Mouse (Mus musculus) forebrain, embryonic 15.5 days (tissue): ENCODE measurements around the gene Pdlim1. TPM values are rescaled to one million over a fixed set of nuclear protein-coding genes. Genes with fewer than 3 reads are reported as not detected.
"Not testable (repeated sequence)": the region's sequence is repeated elsewhere in the genome, so short reads cannot be mapped to it uniquely, and the experiment has no call there.

Experiments
- ATAC-seq: fragments of 200-750 bp; cut with Nextera tagmentation; replicated peaks from 2 replicates; pipeline ENCODE4 v1.8.0; 2017; ENCODE audit warnings: mild to moderate bottlenecking, moderate TSS enrichment, moderate library complexity
- H3K27ac ChIP-seq: fragments of 300-500 bp; sonication (generic); replicated peaks from 2 replicates; pipeline ENCODE4 v1.5.1; 2015; ENCODE audit warnings: mild to moderate bottlenecking, inconsistent platforms
- H3K27me3 ChIP-seq: fragments of 300-500 bp; sonication (generic); 2 replicates; pipeline ENCODE4 v1.6.1; 2015; ENCODE audit warnings: inconsistent platforms
- H3K36me3 ChIP-seq: fragments of 300-500 bp; sonication (generic); 2 replicates; pipeline ENCODE4 v1.6.1; 2015; ENCODE audit warnings: mild to moderate bottlenecking, inconsistent platforms
- H3K4me1 ChIP-seq: fragments of 300-500 bp; sonication (generic); 2 replicates; pipeline ENCODE4 v1.6.1; 2015; ENCODE audit warnings: inconsistent platforms
- H3K4me2 ChIP-seq: fragments of 300-500 bp; sonication (generic); replicated peaks from 2 replicates; pipeline ENCODE4 v1.6.1; 2015; ENCODE audit warnings: mild to moderate bottlenecking, inconsistent platforms
- H3K4me3 ChIP-seq: fragments of 300-500 bp; sonication (generic); 2 replicates; pipeline ENCODE4 v1.5.1; 2015; ENCODE audit warnings: mild to moderate bottlenecking, inconsistent platforms
- H3K9ac ChIP-seq: fragments of 300-500 bp; sonication (generic); replicated peaks from 2 replicates; pipeline ENCODE4 v1.6.1; 2015; ENCODE audit warnings: mild to moderate bottlenecking, inconsistent platforms
- H3K9me3 ChIP-seq: fragments of 300-500 bp; sonication (generic); 2 replicates; pipeline ENCODE4 v1.6.1; 2016; ENCODE audit warnings: inconsistent platforms
- WGBS: fragments of 180-500 bp; shearing (Covaris S2); methylation state at CpG from one replicate; pipeline ENCODE4 v1.1.7; 2015; ENCODE audit warnings: mixed read lengths; 5-methylcytosine and 5-hydroxymethylcytosine counted together
- polyA plus RNA-seq: library from polyadenylated mRNA; unstranded; fragments of >200 nt; fragmentation: Nextera tagmentation; extraction: Ambion mirVana; gene quantifications from 2 replicates; pipeline ENCODE4 v1.2.1, GENCODE M21; 2015

Pdlim1 gene
- polyA plus RNA-seq, 1 experiment from 2014 or later: 16.8 TPM

DNA sequence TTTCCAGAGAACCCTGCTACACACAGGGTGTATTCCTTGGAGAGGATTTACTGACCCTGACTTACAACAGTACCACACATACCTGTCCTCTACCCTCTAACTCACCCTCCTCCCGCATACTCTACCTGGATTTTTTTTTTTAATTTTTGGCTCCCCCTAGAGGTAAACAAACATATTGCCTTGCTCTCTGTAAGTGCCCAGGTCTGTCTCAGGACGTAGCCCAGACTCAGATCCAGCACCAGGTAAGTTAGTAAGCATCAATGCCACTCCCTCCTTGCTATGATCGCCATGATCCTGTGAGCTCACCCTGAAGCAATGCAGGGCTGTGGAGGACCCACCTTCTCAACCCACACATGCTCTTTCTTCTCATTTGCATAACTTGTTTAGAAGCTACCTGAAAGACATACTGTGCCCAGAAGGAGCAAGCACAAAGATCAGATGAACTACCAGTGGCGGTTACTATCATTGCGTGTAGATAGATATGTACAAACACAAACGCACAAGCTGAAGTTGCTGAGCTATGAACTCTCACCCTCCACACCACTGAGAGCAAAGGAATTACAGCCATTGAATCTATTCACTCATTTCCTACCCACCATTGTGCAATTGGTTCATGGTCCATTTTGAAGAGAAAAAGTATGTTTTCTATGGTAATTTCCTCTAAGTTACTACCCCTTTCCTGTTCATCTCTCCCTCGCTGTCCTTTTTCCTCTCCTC, 39.7 kb downstream of the Pdlim1 start:
- H3K27me3 ChIP-seq: no peaks in the 10 kb centered on the region
- H3K4me1 ChIP-seq: no peaks in the 10 kb centered on the region
- no peak for ATAC-seq
- WGBS: 76% methylated on average over 7 of the region's 7 CpGs
- no peak overlapping the region for H3K27ac ChIP-seq
- H3K9me3 ChIP-seq: no peaks in the 10 kb centered on the region
- no peaks in the 10 kb centered on the region for H3K36me3 ChIP-seq
- H3K4me3 ChIP-seq: no peak overlapping the region
- H3K9ac ChIP-seq: no peak overlapping the region
- H3K4me2 ChIP-seq: no peak overlapping the region

DNA sequence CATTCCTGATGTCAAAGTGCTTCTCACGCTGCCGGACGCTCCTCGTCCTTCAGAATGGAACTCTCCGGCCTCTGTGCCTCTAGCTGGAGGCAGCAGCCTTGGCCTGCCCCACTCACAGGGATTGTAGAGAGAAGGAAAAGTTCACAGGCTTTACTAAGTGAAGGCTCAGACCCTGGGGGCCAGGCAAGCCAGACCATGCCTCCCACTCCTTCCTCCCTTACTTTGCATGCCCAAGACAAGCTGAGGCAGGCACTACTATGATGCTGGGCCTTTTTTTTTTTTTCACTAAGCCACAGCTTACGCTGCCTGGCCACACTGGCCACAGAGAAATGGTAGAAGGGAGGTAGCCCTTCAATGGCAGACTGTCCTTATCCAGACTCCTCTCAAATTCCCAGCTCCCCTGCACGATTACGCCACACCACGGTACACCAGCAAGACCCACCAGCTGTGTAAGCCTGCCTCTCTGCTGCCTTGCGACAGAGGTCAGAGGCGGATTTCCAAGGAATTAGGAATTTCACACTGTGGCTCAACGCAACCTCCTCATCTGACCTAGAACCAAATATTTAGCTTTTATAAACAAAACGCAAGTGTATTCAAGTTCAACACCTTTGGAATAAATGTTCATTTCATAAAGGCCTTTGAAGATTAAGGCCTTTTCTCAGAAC, 40.4 kb downstream of the Pdlim1 start:
- Histone ChIP-seq H3K27ac (no peak overlapping the region), H3K4me1 (no peaks in the 10 kb centered on the region), H3K9ac (no peak overlapping the region), H3K27me3 (no peaks in the 10 kb centered on the region), H3K4me2 (no peak overlapping the region), H3K36me3 (no peaks in the 10 kb centered on the region), H3K4me3 (no peak overlapping the region), H3K9me3 (no peaks in the 10 kb centered on the region)
- ATAC-seq: no peak
- WGBS: 86% methylated on average over 13 of the region's 13 CpGs

DNA sequence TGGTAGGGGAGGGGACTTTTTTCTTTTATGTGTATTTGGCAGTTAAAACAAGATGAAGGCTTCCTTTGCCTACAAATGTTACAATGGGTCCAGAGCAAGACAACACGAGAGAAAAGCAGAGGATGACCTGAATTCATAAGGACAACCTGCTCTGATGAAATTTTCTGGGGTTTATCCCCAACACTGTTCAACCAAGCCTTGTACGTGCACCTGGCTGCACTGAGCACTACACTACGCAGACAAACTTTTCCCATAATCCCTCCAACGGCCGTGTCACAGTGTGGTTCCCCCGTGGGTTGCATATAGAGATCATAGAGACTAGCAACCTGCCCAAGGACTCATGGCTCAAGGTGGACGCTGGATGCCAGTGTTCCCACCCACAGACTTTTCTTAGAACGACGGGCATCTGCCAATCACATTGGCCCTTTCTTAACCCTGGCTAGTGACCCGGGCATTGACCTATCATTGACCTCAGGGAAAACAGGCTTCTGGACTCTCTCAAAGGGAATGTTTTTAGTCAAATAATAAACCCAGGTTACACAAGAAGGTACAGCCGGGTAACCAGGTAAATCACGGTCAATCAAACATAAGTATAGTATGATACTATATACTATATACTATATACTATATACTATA, 45.0 kb downstream of the Pdlim1 start:
- no peak overlapping the region for H3K4me2 ChIP-seq
- H3K4me3 ChIP-seq: no peak overlapping the region
- H3K27me3 ChIP-seq: no peaks in the 10 kb centered on the region
- no peak overlapping the region for H3K9ac ChIP-seq
- no peak overlapping the region for H3K27ac ChIP-seq
- 88% methylated on average over 12 of the region's 12 CpGs for WGBS
- H3K4me1 ChIP-seq: no peaks in the 10 kb centered on the region
- no peaks in the 10 kb centered on the region for H3K36me3 ChIP-seq
- no peak for ATAC-seq
- H3K9me3 ChIP-seq: no peaks in the 10 kb centered on the region

DNA sequence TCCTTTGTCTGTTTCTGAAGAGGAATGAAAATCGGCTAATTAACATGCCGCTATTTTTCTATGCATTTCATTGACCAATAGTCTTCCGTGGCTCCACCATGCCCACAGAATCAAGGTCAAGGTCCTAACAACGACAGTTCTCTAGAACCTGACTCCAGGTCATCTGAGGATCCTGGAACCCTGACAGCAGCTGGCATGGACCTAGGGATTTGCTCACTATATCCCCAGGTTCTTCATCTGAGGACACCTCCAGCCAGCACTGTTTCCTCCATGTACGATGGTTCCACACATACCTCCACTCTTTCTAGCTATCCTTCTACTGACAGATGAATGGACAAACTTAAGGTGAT, 45.9 kb downstream of the Pdlim1 start:
- WGBS: 76% methylated on average over 5 of the region's 5 CpGs

GRCm38 (mm10) chr19:40225102-40225760, 46.4 kb downstream of the Pdlim1 start:
- H3K4me1 ChIP-seq: no peaks in the 10 kb centered on the region

More for the DNA sequence above, 45.9 kb downstream of the Pdlim1 start:
- H3K9ac ChIP-seq: no peak overlapping the region
- H3K9me3 ChIP-seq: no peaks in the 10 kb centered on the region
- H3K36me3 ChIP-seq: no peaks in the 10 kb centered on the region
- H3K4me2 ChIP-seq: no peak overlapping the region
- H3K27ac ChIP-seq: no peak overlapping the region
- H3K27me3 ChIP-seq: no peaks in the 10 kb centered on the region
- no peak overlapping the region for H3K4me3 ChIP-seq
- no peaks in the 10 kb centered on the region for H3K4me1 ChIP-seq
- peak; percentile 31; the same call in 1 of the 2 replicates for ATAC-seq

DNA sequence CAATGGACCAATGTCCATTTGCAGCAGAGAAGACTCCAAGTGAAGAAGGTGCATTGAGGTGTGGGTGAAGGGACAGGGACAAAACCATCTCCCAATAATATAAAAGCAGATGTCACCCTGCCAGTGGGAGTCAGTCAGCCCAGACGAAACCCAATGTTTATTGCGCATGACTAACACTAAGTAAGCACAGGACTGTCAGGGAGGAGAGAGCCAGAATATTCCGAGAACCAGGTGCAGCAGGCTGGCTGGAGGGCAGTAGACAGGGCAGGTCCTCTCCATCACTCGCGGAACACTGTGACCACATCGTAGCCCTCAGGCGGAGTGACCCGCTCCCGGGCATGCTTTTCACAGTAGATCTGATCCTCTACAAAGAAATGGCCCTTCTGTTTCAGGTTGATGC, 49.3 kb downstream of the Pdlim1 start:
- H3K4me2 ChIP-seq, H3K4me3 ChIP-seq, ATAC-seq, H3K27ac ChIP-seq, H3K9me3 ChIP-seq, H3K27me3 ChIP-seq, H3K4me1 ChIP-seq, H3K36me3 ChIP-seq, H3K9ac ChIP-seq: not testable (repeated sequence)
- 96% methylated on average over 9 of the region's 9 CpGs for WGBS

More at GRCm38 (mm10) chr19:40225102-40225760, 46.4 kb downstream of the Pdlim1 start:
- H3K36me3 ChIP-seq: no peaks in the 10 kb centered on the region
- no peaks in the 10 kb centered on the region for H3K9me3 ChIP-seq
- H3K9ac ChIP-seq: no peak overlapping the region
- 68% methylated on average over 5 of the region's 5 CpGs for WGBS
- H3K27ac ChIP-seq: no peak overlapping the region
- H3K4me2 ChIP-seq: no peak overlapping the region
- no peaks in the 10 kb centered on the region for H3K27me3 ChIP-seq
- no peak overlapping the region for H3K4me3 ChIP-seq
- peak; percentile 81 for ATAC-seq

DNA sequence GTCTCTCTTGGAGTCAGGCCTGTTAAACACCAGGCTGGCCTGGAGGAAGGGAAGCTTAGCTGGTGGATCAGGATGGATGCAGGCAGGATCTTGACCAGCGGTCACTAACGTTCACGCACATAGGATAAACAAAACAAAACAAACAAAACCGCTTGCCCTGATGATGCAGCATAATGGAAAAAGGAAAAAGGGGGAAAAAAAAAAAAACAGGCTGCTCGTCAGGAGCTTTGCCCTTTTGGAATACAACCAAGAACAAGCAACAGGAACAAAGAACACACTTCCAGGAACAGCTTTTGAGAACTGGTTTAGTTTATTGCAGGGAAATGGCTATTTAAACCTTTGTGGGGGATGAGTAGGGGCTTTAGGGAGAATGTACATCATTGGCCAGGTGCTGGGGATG, 50.8 kb downstream of the Pdlim1 start:
- Histone ChIP-seq H3K9me3 (no peaks in the 10 kb centered on the region), H3K36me3 (no peaks in the 10 kb centered on the region), H3K4me3 (no peak overlapping the region), H3K27me3 (no peaks in the 10 kb centered on the region), H3K4me2 (no peak overlapping the region), H3K9ac (no peak overlapping the region), H3K4me1 (no peaks in the 10 kb centered on the region), H3K27ac (no peak overlapping the region)
- ATAC-seq: no peak
- whole genome bisulfite sequencing: 70% methylated on average over 5 of the region's 5 CpGs

- not testable (repeated sequence) for H3K4me1 ChIP-seq, H3K36me3 ChIP-seq, ATAC-seq, H3K4me2 ChIP-seq, H3K9me3 ChIP-seq, H3K4me3 ChIP-seq, H3K27ac ChIP-seq, H3K9ac ChIP-seq, H3K27me3 ChIP-seq
- WGBS: 18% methylated on average over 4 of the region's 4 CpGs
These were observed 68.7 kb downstream of the Pdlim1 start for GRCm38 (mm10) chr19:40202947-40203346.

DNA sequence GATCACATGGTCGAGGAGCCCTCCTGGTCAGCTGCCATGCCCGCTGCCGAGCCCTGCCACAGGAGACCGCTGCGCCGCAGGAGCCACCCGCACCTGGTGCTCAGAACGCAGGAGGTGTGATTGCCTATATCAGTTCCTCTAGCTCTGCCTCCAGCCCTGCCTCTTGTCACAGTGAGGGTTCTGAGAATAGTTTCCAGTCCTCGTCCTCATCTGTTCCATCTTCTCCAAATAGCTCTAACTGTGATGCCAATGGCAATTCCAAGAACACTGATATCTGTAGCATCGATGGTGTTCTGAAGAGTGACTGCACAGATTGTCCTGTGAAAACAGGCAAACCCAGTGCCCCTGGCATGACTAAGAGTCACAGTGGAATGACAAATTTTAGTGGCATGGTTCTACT, 81.0 kb downstream of the Pdlim1 start:
- Histone ChIP-seq H3K4me2 (no peak overlapping the region), H3K9me3 (no peaks in the 10 kb centered on the region), H3K27me3 (no peaks in the 10 kb centered on the region), H3K4me3 (no peak overlapping the region), H3K27ac (no peak overlapping the region), H3K4me1 (no peaks in the 10 kb centered on the region), H3K9ac (no peak overlapping the region), H3K36me3 (no peaks in the 10 kb centered on the region)
- ATAC-seq: no peak
- WGBS: 96% methylated on average over 10 of the region's 10 CpGs

DNA sequence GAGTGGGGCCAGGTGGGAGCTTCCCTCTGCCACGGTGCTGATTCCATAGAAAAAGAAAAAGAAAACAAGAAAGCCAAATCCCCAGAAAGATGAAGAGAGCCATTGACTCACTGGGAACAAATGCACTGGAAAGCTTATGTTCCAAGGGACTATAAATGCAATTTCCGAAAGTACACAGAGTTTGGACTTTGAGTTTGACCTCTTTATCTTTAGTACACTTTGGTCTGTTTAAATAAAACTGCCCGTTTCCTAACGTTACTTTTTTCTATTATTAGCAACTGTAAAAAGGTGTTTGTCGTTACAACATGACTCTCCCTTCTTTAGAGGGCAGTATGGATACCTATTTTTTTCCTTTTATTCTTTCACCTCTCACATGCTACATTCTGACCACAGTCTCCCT, 84.5 kb downstream of the Pdlim1 start, which contains the start of gene Cyp2c70:
Cyp2c70 (minus strand) TSS at position 174 of the 400 bp plus-strand sequence.
- Histone ChIP-seq H3K4me2 (no peak within 1 kb of the TSS), H3K27ac (no peak within 1 kb of the TSS), H3K9me3 (no peaks in the 10 kb centered on the region), H3K27me3 (no peaks in the 10 kb centered on the region), H3K9ac (no peak within 1 kb of the TSS), H3K36me3 (no peaks in the 10 kb centered on the region), H3K4me1 (no peaks in the 10 kb centered on the region), H3K4me3 (no peak within 1 kb of the TSS)
- WGBS: 81% methylated on average over 5 of the region's 5 CpGs
- no peak for ATAC-seq

DNA sequence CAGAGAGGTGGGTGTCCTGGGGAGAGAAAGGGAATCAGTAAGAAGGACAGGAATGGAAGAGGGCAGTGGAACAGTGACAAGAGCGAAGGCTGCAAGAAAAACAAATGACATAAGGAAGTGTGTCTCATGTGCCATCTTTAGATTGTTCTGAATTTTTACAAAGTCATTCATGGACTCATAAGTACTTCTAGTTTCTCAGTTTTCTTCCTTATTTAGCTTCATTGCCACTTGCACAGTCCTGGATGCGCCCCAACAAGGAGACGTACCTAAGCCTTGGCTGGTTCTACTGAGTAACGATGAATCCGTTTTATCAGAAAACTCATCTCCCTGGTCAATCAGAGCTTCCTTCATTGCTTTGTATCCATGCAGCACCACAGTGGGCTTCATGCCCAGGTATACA, 88.0 kb downstream of the Pdlim1 start:
- ATAC-seq: no peak
- no peaks in the 10 kb centered on the region for H3K36me3 ChIP-seq
- H3K27me3 ChIP-seq: no peaks in the 10 kb centered on the region
- no peak overlapping the region for H3K9ac ChIP-seq
- WGBS: 90% methylated on average over 5 of the region's 5 CpGs
- H3K4me2 ChIP-seq: no peak overlapping the region
- H3K4me3 ChIP-seq: no peak overlapping the region
- no peaks in the 10 kb centered on the region for H3K4me1 ChIP-seq
- H3K27ac ChIP-seq: no peak overlapping the region
- no peaks in the 10 kb centered on the region for H3K9me3 ChIP-seq

- H3K4me3 ChIP-seq: no peak overlapping the region
- ATAC-seq: no peak
- 92% methylated on average over 4 of the region's 4 CpGs for WGBS
These were observed 93.3 kb downstream of the Pdlim1 start for GRCm38 (mm10) chr19:40178311-40178710.

More at GRCm38 (mm10) chr19:40178311-40178710, 93.3 kb downstream of the Pdlim1 start:
- no peaks in the 10 kb centered on the region for H3K4me1 ChIP-seq
- H3K9me3 ChIP-seq: no peaks in the 10 kb centered on the region
- H3K27me3 ChIP-seq: no peaks in the 10 kb centered on the region
- no peak overlapping the region for H3K4me2 ChIP-seq
- no peaks in the 10 kb centered on the region for H3K36me3 ChIP-seq
- no peak overlapping the region for H3K27ac ChIP-seq
- H3K9ac ChIP-seq: no peak overlapping the region
